Mouse (Mus musculus) erythroblast, embryonic 14.5 days (primary cell): Measurements from ENCODE around the gene Gm11492.

Source experiments
- GATA1 ChIP-seq: IDR thresholded peaks from 2 replicates; pipeline ENCODE4 v1.6.1; 2012; ENCODE audit warnings: low read length, inconsistent platforms, mixed read lengths
- TAL1 ChIP-seq: IDR thresholded peaks from 3 replicates; pipeline ENCODE4 v1.6.1; 2012; ENCODE audit warnings: low read length, inconsistent platforms, mixed read lengths

DNA sequence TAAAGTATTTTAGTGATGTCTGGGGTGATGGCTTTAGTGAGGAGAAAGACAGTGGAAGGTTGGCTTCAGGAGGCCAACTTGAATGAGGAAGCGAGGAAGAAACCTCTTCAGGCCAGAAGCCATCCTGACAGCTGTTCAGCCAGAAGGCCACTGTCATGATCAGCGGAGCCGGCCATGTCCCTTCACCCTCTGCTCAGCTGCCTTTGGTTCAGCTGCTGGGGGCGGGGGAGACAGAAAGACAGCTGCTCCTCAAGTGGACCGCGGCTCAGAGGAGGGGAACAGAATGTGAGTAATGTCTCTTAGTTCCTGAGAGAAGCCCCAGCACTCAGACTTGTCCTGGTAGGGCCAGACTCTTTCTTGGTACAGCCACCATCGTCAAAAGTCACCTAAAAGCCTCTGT lies 7.3 kb downstream of the Gm11492 start:
- no peak for TF ChIP-seq TAL1
- TF ChIP-seq GATA1, result no peak
